Mouse (Mus musculus) liver, embryonic 14.5 days (tissue): ENCODE measurements around the gene Mrps34.

Experiments
- CTCF ChIP-seq: IDR thresholded peaks from 2 replicates; pipeline ENCODE4 v1.5.1; 2016; ENCODE audit warnings: antibody characterized with exemption, low read depth, control low read depth
- EP300 ChIP-seq: IDR thresholded peaks from 2 replicates; pipeline ENCODE4 v1.6.1; 2016; ENCODE audit warnings: antibody characterized with exemption, low read depth

- TF ChIP-seq CTCF (no peak), EP300 (no peak)
These were observed 33.1 kb upstream of the Mrps34 start for GRCm38 (mm10) chr17:24861785-24862184.
